Mouse (Mus musculus): Measurements from ENCODE around the gene Nkx1-1.

The Nkx1-1 gene
- long read RNA-seq, experiment 1 = 0 reads
- long read RNA-seq, experiment 2 = 0 reads

DNA sequence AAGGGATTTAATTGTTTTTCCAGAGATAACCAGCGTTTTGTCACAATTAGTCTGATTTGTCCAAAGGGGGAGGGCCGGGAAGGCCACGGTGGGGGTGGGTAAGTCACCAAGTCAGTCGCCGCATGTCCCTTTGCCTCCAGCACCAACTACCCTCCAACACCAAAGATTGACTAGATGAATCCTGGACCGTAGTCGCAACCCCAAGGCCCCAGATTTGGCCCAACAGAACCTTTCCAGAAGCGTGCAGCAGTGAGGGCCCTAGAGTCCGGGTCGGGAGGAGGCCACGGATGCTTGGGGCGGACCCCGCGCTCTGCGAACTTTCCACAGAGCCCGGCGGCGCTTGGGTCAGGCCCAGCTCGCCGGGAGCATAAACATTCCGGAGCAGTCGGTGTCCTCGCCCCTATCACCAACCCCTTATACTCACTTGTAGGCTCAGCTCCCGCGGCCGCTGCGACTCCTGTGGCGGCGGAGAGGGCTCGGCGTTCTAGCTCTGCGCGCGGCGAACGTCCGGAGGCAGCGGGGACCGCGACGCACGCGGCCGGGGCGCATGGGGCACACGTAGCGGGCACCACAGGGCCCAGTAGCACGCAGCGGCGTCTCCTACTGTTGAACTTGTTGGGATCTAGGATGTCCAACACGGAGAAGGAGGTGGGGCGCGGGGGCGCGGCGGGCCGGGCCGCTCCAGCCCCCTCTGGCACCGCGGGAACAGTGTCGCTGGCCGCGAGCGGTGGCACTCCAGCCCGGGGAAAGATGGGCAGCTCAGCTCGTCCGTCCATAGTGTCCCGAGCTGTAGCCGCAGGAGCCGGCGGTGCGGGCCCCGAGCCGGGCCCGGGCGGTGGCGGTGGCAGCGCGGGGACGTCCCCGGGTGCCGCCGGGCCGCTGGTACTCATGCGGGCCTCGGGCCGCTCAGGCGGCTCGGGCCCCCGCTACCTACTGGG, at the start of gene Nkx1-1:
Gene Nkx1-1 (minus strand): TSS at position 776 of the 938 bp plus-strand sequence.
- intact Hi-C loops (cut with DNase I) = no loop called here

DNA sequence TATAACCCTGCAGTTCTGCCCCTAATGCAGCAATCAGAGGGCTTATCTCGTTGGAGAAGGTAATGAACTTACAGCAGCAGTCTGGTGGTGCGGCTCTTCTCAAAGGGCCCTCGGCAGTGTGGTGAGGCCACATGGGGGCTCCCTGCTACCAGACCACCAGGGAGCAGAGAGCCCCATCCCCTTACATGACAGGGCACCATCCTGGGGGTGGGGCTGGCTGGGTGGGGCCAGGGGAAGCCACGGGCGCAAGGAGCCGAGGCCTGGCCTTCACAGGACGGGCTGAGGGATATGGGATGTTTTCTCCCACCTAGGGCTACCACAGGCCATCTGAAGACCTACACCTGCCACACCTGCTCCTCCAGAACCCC, 47.5 kb upstream of the Nkx1-1 start:
- intact Hi-C loops (cut with DNase I) = no loop called here

DNA sequence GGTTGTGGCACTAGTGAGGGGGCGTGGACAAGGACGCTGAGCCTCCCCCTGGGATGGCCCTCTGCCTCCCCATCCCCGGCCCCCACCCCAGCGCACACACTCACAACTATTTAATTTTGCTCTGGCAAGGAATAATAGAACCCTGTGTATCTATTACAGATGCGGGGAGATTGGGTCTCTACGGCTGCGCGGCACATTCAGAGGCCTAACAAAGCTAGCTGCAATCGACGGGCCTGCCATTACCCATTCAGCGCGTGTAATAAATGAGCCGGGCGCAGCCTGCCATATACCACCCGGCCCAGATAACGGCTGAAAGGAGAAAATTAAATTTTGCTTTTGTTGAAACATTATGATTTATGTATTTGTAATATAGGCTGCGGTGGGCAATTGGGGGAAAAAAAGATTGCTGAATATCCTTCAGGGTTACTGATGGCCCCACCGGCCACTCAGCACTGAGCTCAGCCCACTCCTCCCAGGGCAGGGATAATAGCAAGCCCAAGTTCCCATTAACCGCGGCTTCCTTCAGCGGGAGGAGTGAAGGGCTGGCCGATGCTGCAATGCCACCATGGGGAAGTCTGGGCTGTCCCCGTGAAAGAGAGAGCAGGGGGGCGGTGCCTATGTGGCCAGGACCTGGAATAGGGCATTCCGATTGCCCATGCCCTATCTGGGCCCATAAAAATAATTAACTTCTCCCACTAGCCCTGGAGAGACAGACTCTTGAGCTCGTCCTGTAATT, 47.0 kb upstream of the Nkx1-1 start:
- intact Hi-C loops (cut with DNase I) = no loop called here

DNA sequence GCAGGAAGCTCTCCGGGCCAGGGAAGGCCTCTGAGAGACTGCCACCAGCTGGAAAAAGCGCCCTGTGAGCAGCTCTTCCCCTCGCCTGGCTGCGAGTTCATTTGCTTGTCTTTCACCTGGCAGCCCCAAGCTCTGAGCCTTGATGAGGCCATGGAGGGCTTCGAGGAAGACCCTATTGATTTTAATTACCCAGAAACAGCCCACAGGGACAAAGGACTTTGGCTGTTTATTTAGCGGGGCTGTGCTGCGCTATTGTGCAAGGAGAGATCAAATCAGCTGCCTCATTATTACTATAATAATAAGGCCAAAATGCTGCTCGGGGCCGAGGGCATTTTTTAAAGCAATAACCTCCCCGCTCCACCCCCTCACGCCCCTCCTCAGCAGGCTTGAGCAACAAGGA, 31.7 kb upstream of the Nkx1-1 start:
- intact Hi-C loops (cut with DNase I) = no loop called here

DNA sequence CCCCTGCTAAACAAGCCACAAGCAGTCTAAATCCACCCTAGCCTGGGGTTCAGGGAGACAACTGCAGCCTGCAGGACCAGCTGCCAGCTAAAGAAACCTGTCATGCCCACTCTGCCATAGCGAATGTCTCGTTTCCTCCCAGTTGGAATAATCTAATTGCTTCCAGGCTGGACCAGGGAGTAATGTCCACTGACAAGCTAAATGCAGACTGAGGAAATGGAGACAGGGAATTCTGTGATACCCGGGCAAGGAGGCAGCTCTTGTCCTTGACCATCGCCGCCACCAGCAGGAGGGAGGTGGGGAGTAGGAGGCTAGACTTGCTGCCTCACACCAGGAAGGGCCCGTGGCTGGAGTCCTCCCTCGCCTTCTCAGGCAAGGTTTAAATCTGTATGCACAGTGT, 30.6 kb upstream of the Nkx1-1 start:
- intact Hi-C loops (cut with DNase I) = no loop called here

DNA sequence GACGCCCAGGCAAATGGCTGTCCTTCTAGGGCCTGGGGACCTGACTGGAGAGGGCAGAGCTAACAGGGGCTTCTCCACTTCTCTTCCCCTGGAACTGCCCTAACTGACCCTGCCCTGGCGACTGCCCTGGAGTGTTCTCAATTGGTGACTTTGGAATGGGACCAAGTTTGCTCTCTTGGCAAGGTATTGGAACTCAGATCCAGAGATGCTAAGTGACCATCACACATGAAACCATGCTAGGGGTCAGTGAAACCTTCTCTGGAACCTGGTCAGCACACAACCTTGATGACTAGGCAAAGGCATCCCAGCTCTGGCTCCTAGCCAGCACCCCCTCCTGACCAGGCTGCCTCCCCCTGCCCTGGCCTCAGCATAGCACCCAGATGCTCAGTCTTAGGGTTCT, 25.3 kb upstream of the Nkx1-1 start:
- intact Hi-C loops (cut with DNase I) = no loop called here

DNA sequence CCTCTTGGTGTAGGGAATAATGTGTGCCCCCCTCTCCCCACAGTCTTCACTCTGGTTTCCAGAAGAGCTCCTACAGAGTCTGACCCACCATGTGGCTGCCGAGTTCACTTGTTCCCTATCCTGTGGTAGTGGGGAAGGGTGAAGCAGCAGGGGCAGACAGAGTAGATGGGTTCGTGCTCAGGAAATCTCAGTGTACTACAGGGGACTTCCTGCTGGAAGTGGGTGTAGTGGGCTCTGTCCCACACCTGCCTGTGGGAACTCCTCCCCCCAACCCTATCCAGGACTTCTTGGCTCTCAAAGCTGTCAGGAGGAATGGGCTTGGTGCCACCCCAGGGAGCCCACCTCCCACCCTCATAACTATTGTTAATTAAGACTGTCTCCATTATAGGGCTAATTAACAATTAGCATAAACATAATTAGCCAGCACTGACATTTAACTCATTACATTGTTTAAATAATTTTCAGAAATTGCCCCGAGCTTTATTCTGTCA, 24.4 kb upstream of the Nkx1-1 start:
- intact Hi-C loops (cut with DNase I) = no loop called here

DNA sequence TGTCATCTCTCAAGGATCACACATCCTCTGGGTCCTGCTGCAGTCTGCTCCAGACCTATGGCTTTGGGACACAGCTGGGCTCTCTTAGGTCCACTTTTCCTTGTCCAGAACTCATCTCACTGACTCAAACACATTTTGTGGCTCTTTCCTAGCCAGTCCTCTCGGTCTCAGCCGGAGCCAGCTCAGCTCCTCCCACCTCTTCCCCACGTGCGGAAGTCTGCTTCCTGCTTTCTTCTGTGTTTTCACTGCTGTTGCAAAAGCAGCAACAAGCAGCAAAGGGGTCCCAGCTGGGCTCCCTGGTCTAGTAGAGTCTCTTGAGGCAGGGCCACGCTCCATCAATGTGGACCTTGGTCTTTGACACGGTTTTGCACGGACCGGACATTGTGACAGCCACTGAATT, 22.0 kb upstream of the Nkx1-1 start:
- intact Hi-C loops (cut with DNase I) = no loop called here

DNA sequence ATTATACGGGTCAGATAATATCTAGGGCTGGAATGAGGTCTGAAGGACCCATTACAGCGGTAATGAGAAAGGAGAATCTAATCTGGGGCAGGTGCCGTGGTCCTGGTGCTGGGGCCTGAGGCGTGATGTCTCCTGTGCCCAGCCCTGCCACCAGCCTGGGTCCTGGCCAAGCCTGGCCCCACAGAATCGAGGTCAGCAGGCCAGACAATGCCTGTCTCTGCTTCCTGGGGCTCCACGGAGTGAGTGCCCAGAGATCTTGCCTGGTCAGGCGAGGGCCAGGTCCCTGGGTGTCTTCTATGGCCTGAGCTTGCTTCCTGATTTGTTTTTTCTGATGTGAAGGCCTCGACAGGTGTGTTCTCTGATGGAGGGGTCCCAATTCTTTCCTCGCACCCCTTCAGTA, 10.0 kb upstream of the Nkx1-1 start:
- intact Hi-C loops (cut with DNase I) = loop anchor here (5.0 kb wide), 1 partner anchor 51 kb away; no protein-coding TSS in a partner anchor

DNA sequence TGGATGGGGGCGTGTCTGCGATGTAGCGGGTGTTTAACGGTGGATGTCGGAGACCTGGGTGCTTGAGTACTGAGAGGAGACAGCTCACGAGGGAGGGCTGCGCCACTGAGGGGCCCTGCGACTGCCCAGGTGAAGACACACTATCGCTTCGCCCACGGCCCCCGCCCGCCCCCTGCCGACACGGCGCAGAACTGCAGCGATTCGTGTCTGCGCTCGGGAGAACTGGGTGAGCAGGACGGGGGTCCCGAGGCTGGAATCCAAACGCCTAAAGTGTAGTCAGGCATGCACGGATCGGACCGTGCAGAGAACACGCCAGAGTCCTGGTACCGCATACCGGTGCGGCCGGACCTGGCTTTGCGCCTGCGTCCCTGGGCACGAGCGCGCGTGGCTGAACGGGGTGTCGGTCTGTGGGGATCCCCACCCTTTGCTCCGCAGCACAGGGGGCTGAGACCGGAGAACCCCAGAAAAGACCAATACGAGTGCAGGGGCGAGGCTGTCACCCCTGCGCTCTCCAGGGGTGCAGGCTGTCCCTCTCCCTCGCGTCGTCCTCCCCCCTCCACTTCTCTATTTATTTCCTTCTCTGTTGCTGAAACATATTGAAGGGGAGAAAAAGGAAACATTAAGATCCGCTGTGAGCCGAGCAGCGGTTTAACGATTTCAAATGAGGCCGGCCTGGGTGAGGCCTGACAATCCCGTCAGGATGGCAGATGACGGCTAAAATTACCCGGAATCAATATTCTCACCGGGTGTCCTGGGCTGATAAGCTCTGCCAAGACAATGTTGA, 9.3 kb upstream of the Nkx1-1 start:
- intact Hi-C loops (cut with DNase I) = loop anchor here (5.0 kb wide), 1 partner anchor 51 kb away; no protein-coding TSS in a partner anchor

DNA sequence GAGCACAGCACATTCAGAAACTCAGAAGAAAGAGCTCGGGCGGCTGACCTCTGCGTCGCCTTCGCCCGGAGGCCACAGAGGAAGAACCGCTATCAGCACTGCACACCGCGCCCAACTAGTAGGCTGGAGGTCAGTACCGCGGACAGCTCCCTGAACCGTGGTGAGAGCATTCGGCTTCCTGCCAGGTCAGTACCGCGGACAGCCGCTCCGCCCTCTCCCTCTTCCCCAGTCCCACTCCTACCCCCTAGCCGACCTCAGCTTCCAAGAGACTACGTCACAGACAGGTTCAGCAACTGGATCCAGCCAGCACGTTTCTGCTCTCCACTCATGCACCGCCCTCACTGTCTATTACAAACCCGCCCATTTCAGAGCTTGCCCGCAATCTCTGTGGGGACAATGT, 4.4 kb upstream of the Nkx1-1 start:
- intact Hi-C loops (cut with DNase I) = no loop called here

DNA sequence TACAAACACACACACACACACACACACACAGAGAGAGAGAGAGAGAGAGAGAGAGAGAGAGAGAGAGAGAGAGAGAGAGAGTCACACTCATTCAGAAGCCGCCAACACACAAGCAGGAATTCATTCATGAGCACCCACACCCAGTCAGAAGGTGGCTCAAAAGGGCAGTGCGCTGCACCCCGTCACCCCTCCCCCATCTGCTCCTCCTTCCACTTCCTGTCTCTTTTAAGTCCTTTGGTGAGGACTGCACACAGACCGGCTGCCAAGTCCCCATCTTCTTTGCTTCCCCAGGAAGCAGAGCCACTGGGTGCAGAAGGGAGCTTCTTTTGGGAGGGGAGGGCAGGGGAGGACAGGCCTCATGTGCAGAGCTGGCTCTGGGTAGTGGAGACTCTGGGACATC, 2.2 kb upstream of the Nkx1-1 start:
- intact Hi-C loops (cut with DNase I) = no loop called here

DNA sequence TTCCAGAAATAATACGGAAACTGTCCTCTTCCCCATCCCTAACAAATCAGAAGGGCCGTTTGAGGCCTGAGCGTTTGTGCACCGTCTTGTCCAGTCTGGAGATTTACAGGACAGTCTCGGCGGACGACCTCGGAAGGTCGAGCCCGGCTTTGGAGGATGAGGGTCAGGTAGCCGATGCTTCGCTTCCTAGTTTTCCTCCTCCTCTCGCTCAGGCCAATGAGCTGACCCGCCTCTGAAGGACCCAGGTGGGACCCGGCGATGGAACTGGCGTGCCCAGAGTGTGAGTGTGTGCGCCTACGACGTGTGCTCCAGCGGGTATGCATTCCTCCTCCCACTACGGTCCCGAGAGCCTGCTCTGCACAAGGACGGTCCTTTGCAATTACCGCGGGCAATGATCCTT, 1.4 kb upstream of the Nkx1-1 start:
- intact Hi-C loops (cut with DNase I) = no loop called here

DNA sequence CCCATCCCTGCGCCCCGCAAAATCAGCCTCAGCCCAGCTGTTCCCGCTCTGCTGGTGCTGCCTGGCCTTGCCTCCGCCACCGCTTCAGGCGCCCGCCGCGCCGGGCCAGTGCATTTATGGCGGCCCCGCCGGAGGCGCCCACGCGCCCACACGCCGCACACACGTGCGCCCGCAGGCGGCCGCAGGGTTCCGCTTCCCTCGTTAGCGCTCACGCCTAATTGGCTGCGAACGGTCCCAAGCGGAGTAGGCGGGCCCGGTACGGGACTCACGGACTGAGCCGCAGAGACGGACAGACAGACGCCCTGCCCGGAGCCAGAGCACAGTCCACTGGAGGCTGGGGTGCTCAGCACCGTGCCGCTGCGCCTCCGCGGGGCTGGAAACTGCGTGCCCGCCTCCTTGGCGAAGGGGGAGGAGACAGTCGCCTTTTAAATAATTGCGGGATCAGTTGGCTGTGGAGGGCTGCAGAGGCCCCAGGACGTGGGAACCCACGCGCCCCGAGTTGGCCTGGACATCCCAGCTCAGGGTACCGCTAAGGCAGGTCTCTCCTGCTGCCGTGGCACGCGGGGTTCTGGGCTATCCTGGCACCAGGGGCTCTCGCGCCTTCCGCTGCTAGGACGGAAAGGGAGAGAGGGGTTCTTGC, 485 bp upstream of the Nkx1-1 start:
- intact Hi-C loops (cut with DNase I) = no loop called here

DNA sequence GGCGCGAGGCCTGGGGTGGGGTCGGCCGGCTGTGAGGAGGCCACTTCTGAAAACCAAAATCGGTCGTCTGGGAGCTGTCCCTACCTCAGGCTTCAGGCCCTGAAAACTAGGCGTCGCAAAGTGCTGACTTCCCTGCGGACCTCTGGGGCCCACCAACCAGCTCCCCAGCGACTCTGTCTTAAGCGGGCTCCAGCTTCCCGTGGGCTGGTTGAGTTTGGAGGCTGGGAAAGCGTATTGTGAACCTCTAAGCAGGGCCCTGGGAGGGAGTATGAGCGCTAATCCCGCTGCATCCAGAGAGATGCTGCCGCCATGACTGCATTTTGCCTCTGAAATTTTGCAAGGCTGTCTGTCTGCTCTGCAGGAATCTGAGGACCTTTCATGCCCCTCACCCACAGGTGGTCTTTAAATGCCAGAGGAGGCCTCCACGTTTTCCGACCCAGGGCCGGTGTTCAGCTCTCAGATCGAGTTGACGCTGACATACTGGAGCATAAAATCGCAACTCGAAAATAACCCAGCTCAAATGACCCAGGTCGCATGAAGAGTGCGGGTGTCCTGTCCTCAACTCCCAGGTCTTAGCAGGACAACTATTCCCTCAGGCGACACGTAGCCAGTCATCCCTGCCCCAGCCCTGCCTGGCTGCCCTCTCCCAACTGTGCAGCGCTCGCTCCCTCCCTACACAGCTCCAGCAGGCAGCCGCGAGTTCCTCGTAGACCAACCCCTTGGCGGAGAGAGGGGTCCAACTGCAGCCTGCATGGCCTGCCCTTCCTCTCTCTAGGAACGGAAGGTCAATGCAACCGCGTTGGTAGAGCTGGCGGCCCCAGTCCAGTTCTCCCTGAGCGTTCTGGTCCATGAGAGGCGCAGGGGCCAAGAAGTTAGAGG, 1.5 kb downstream of the Nkx1-1 start:
- intact Hi-C loops (cut with DNase I) = no loop called here

DNA sequence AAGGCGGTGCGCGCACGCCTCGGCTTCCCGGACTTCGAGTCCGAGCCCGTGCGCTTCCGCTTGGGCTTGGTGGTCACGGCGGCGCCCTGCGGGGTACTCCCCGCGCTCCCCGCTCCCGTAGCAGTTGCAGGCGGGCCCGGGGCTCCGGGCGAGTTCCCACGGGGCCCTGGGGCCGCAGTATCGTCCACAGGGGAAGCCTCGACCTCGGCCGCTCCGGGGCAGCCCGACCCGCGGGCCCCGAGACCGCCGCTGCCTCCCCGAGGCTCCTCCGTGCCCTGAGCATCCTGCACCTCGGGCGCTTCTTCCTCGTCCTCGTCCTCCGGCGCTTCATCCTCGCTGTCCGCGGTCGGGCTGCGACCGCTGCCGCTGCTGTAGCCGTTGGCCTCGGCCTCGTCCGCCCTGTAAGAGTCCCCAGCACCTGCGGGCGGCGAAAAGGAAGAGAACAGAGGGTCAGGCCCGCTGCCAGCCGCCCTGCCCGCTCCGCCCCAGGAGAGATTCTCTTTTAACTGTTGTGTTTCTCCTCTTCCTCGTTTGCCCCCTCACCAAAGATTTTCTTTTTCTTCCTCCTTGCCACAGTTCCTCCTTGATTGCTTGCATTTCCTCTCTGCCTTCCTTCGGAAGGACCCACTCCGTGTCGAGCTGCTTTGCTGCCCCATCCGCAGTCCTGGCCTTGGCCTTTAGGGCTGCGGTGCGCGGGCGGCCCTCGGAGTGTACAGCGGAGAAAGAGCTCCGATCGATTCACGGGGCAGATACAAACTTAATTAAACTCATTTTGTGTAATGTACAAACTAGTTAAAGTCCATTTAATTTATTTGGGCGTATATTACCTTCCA, 2.4 kb downstream of the Nkx1-1 start:
- intact Hi-C loops (cut with DNase I) = no loop called here

DNA sequence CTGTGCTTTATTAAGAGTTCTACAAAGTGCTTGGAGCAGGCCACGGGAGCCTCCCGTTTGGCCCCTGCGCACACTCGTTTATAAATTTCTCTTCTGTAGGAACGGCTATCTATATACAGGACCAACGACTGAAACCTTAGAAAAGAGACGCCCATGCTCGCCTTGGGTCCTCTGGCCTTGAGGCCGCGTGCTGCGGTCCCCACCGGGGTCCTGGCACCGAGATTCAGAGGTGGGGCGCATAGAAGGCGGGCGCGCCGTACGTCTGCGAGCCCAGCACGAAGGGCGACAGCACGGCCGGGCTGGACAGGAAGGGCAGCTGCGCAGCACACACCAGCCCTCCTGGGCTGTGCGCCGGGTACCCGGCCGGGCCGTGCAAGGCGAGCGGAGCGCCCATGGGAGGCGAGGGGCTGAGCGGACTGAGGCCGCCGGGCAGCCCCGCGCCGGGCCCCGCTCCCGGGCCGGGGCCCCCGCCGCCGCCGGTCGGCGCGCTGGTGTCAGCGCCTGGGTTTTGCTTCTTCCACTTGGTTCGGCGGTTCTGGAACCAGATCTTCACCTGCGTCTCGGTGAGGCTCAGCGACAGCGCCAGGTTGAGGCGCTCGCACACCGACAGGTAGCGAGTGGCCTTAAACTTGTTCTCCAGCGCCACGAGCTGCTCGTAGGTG, 3.1 kb downstream of the Nkx1-1 start:
- intact Hi-C loops (cut with DNase I) = no loop called here

DNA sequence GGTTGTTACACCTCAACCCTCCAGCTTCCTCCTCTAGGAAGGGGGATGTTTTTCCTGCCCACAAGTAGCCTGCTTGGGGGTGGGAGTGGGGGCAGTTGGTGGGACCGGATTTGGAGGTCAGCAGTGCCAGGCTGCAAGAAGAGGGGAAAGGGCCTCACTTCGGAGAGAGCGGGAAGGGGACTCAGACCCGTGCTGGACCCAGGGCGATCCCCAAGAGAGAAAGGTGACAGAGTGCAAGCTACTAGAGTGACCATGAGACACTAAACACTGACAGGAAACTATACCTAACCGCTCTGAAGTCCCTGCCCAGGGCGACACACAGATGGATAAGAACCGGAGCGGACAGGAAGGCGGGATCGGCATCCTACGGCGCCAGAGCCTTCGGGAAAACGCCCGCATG, 3.7 kb downstream of the Nkx1-1 start:
- intact Hi-C loops (cut with DNase I) = no loop called here

DNA sequence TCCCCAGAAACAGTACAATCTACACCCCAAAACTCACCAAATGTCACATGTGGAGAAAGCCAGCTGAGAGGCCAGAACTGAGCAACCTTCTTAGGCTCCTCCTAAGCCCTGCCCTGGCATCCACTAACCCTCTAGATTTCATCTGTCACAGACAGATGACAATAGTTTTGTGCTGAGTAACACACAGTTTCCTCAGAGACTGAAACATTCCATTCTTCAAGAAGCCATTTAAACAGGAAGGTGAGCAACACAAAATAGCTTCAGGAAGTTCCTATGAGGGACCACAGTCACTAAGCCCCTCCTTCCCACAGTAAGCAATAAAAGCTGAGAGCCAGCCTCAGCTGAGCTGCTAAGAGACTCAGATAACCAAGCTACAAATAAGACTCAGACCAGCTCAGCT, 6.3 kb downstream of the Nkx1-1 start:
- intact Hi-C loops (cut with DNase I) = no loop called here

Measured in adrenal gland (tissue).